Mouse (Mus musculus) adrenal gland, postnatal 10 days (tissue): ENCODE results near the gene Armc7. TPM values are rescaled to one million over a fixed set of nuclear protein-coding genes. Genes with fewer than 3 reads are reported as not detected.
"Not testable (repeated sequence)": the region's sequence is repeated elsewhere in the genome, so short reads cannot be mapped to it uniquely, and the experiment has no call there.

ENCODE experiments used
- DNase-seq: peaks from one replicate; pipeline ENCODE4 v3.0.0; 2021; ENCODE audit warnings: mixed read lengths
- total RNA-seq, 2 experiments: library from RNA; stranded (reverse); gene quantifications; 2 replicates each; pipeline ENCODE4 v1.2.3; 2021

Gene Armc7
- total RNA-seq, 2 experiments from 2014 or later: 5.8 to 7.9 TPM

- DNase-seq: peak; percentile 89
Observed at GRCm38 (mm10) chr11:115491356-115492083, 16.1 kb downstream of the Armc7 start, which contains the start of gene Nt5c. TSS of gene Nt5c (minus strand) at chr11:115491862.

DNA sequence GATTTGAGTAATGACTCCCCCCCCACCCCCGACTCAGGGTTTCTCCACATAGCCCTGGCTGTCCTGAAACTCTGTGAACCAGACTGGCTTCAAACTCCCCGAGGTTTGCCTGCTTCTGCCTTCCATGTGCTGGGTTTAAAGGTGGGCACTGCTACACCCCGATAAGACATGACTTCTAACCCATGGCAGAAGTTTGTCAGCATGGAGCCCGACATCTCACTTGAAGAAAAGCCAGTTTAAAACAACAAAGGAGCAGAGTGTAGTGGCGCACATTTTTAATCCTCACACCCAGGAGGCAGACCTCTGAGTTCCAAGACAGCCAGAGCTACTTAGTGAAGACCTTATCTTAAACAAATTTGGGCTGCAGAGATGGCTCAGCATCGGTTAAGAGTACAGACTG is 16.9 kb downstream of the Armc7 start:
- DNase-seq: no peak

DNA sequence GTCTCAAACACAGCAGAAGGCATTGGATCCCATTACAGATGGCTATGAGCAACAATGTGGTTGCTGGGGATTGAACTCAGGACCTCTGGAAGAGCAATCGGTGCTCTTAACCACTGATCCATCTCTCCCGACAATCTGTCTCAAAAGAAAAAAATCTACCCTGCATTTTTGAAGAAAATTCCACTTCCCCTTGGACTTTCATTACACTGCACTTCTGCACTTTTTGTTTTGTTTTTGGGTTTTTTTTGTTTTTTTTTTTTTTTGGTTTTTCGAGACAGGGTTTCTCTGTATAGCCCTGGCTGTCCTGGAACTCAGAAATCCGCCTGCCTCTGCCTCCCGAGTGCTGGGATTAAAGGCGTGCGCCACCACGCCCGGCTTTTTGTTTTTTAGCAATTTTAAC is 21.1 kb downstream of the Armc7 start:
- DNase-seq: not testable (repeated sequence)

DNA sequence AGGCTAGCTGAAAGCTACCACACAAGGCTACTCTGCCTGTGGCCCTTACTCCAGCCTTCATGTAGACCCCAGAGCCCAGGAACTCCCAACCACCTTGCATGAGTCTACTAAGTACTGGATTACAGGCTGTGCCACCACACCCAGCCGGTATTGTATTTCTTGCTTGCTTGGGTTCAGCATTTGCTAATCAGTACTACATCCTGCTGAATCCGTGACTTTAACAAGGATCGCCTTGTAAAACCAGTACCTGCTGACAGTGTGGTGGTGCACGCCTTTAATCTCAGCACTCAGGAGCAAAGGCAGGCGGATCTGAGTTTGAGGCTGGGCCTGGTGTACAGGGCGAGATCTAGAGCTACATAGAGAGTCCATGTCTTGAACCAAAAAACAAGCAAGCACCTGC is 27.2 kb downstream of the Armc7 start:
- DNase-seq: no peak

GRCm38 (mm10) chr11:115506586-115506985 is 31.1 kb downstream of the Armc7 start:
- no peak for DNase-seq

DNA sequence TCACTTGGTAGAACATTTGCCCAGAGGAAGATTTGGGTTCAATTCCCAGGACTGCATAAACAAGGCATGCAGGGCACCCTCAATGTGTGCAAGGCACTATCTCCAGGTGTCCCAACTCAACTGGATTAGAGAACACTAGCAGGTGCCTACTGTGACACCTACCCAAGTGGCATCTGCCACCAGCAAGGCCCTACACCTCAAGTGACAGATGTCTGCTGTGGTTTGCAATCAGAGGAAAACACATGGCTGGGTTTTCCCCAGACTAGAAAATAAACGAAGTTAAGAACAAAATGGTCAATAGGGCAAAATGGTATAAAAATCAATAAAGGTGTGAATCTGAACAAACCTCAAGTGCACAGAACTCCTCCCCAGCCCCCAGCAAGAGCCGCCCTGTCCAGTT is 32.6 kb downstream of the Armc7 start:
- no peak for DNase-seq

DNA sequence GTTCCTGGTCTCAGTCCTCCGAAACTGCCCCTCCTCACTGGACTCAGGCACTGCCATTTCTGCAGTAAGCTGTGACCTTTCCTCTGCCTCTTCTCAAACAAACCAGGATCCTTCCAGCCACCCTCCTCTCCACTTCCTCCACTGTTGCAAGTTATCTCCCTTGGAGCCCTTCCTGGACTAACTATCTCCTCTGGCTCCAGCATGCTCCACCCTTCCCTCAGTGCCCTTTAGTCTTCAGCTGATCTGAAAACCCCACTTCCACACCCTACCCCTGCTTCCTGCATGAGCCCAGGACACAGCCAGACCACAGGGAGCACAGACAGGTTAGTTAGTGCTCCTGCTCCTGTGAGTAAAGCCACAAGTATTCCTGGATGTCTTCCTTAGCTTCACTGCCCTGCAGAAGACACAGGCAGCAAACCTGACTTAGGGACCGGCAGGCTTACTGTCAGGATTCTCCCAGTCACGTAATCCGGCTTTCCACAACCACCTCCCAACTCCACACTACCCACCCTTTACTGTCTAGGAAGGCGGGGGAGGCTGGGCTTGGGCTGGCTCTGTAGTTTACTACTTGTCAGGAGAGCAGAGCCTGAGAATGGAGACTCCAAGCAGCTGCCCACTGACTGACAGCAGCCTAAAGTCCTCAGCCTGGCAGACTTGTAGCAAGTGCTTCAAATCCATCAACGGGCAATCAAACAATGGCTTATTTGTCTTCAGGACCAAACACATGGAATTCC is 34.5 kb downstream of the Armc7 start:
- DNase-seq: no peak

- DNase-seq: no peak
Observed at GRCm38 (mm10) chr11:115510507-115510888, 35.0 kb downstream of the Armc7 start.

- no peak for DNase-seq
Observed at GRCm38 (mm10) chr11:115511121-115511520, 35.7 kb downstream of the Armc7 start.

- no peak for DNase-seq
Observed at GRCm38 (mm10) chr11:115512004-115512403, 36.5 kb downstream of the Armc7 start.

DNA sequence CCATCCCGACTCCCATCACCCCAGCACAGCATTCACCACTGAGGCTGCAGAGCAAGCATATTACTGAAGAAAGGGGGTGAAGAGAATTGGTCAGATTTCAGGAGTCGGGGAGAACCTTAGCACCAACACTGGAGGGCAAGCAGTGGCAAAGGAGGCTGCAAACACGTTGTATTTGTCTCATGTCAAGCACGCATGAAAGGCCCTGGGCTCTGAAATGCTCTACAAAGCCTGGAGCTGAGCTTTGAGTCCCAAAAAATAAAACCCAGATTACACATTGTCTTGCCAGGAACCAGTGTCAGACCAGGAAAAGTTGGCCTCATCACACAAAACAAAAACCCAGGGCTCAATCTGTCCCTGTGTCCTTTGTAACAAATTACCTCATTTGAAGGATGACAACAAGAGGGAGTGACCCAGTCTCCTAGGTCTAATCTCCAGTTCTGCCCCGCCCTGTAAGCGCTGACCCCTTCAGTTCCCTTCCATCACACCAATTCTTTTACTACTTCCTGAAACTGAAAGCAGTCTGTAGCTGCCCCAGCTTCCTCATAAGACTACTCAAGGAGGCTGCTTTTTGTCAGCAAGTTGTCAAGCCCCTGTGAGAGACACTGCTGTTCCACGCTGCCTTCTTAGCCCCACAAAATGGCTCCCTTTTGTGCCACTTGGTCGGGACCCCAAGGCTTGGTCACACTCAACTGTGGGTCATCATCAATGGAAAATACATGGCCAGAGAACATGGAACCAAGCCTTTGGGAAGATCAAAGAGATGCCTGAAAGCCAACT is 37.1 kb downstream of the Armc7 start:
- no peak for DNase-seq

- peak; percentile 69 for DNase-seq
Observed at GRCm38 (mm10) chr11:115513271-115514237, 38.1 kb downstream of the Armc7 start.

DNA sequence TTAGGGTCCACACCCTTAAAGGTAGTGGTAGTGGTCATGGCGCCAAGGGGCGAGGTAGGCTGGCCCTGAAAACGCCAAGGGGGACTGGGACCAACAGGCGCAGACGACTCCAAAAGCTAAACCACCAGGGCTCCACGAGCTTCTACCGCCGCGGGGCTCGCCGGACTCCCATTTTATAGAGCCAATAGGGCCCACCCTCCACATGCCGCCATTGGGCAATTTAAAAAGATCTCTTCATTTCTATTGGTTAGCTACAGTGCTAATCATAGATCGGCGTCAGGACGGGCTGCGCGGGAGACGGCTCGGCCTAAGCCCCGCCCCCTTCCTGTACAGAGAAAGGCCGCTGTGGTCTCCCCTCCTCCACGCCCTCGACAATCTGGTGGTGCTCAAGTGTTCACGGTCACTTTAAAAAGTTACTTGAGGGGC is 38.8 kb downstream of the Armc7 start, which contains the start of gene Jpt1:
TSS of gene Jpt1 (minus strand) at position 150 of the 426 bp plus-strand sequence.
- peak; percentile 97 for DNase-seq

DNA sequence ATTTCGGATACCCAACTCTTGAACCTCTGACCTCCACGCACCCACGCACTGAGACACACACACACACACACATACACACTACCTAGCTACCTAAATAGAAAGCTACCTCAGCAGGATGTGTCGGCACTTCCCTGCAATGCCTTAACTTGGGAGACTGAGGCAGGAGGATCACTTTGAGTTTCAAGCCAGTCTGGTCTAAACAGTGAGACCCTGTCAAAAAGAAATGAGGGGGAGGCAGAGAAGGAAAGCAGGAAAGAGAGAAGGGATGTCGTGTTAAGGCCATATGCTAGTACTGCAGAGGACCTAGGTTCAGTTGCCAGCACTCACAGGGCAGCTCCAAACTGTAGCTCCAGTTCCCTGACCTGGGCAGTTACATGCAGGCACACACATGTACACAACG is 39.6 kb downstream of the Armc7 start:
- DNase-seq: no peak

DNA sequence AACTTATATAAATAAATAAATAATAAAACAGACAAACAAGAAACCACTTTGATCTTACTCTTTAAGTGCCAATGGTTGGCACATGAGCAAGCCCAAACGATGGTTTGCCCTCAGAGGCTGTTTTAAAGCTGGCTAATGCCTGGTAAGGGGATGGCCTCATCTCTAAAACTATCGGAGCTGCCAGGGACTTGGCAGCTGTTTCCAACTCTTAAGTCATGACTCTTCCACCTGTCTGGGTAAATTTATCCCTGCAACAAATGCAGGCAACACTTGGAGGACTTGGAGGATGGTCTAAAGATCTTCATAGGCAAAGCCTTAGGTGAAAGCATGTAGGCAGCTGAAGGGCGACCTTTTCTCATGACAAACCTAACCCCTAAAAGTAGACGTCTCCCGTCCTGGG is 41.5 kb downstream of the Armc7 start:
- no peak for DNase-seq

GRCm38 (mm10) chr11:115518693-115519092 is 43.2 kb downstream of the Armc7 start:
- DNase-seq: no peak

DNA sequence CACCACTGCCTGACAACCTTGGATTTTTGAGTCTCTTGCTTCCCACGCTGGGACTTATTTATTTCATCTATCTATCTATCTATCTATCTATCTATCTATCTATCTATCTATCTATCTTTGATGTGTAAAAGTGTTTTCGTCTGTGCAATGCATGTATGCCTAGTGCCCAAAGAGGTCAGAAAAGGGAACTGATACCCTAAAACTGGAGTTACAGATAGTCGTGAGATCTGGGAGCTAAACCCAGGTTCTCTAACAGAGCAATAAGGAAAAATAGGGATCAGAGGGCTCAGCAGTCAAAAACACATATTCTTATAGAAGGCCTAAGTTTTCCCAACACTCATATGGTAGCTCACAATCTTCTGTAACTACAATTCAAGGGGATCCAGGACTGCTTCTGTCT is 44.1 kb downstream of the Armc7 start:
- DNase-seq: no peak

GRCm38 (mm10) chr11:115520218-115520617 is 44.8 kb downstream of the Armc7 start:
- no peak for DNase-seq

DNA sequence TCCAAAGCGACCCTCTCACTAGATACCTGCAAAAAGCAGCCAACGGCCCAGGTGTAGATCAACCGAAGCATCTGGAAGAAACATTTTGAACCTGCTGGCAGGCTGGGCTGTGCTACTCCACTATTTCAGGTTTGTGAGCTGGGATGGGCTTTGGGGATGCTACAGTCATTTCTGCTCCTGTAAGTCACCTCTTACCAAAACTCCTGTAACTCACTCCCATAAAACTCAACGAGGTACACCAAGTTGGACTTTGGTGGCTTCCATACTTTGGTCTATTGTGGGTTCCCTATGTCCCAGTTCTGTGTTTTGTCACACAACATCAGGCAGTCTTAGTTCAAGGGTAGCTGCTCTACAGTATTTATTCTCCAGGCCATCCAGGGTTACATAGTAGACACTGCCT is 45.6 kb downstream of the Armc7 start:
- no peak for DNase-seq

- no peak for DNase-seq
Observed at GRCm38 (mm10) chr11:115522238-115522637, 46.8 kb downstream of the Armc7 start.

DNA sequence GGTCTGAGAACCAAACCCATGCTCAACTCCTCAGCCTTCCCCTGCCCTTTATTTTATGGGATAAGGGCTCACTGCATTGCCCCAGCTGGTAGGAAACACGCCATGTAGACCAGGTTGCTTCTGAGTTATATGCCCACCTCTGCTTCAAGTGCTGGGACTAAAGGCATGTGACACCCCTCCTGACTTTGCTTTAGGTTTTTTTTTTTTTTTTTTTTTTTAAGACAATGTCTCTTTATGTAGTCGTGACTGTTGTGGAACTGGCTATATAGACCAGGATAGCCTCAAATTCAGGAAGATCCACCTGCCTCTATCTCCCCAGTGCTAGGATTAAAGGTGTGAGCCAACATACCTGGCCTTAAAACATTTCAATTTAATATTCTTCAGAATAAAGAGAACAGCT is 47.2 kb downstream of the Armc7 start:
- no peak for DNase-seq

GRCm38 (mm10) chr11:115526446-115526845 is 51.0 kb downstream of the Armc7 start:
- DNase-seq: not testable (repeated sequence)
